Mouse (Mus musculus) megakaryocyte, embryonic 14.5 days (primary cell): ENCODE measurements at regions not wholly inside any gene's neighbourhood (a gene's known extent, or its start where the extent isn't known, plus 50 kb on each side); places are given as distances from the start of the nearest gene placed in this dataset.

ENCODE experiments used
- FLI1 ChIP-seq: IDR thresholded peaks from 2 replicates; pipeline ENCODE4 v1.6.1; 2012; ENCODE audit warnings: low read length, inconsistent platforms, mixed read lengths
- GATA1 ChIP-seq: IDR thresholded peaks from 3 replicates; pipeline ENCODE4 v1.6.1; 2012; ENCODE audit warnings: mixed read lengths, low read length, inconsistent platforms, borderline replicate concordance

GRCm38 (mm10) chr1:79357291-79358045 lies 82.5 kb downstream of the Scg2 start:
- TF ChIP-seq FLI1 (no peak), GATA1 (no peak)
